Mouse (Mus musculus) urinary bladder, postnatal 36 days (tissue): ENCODE measurements at regions not wholly inside any gene's neighbourhood (a gene's known extent, or its start where the extent isn't known, plus 50 kb on each side); places are given as distances from the start of the nearest gene placed in this dataset.

Experiments
- DNase-seq, 2 experiments: peaks; one replicate each; pipeline ENCODE4 v3.0.0; 2022; ENCODE audit warnings: low spot score in 2 of 2, mixed read lengths in 1 of 2

DNA sequence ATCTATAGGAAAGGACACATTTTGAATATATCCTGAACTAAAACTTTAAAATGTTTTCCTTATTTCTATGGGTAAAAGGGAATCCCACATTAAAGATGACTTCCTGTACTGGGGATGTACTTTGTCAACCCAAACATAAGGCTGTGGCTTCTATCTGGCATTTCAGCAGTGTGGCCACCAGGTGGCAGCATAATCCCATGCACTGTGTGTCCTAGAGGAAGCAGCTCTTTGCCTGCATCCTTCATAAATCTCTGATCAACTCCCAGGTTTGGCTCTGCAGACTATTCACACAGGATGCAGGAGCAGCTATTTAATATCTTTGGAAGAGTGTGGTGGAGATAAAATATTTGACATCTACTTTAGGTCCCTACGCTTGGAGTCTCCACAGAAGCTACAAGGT, 59.1 kb downstream of the Bmp15 start:
- DNase-seq = peak; percentile 27 to 60

DNA sequence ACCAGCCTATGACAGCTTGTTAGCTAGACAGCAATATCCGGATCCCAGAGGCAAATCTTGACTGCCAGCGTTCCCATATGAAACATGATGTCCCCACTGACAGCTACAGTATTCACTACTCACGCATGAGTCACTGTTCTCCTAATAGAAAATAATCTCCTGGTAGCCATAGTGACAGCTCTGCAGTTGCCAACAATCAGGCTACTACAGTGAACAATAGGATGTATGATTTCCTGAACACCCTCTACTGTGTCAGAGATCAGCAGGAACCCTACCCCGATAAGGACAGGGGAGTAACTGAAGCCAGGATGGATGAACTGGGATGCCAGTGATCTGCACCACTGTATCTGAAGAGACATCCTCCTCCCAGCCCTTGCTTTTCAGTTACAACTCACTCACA, 62.0 kb downstream of the Bmp15 start:
- no peak for DNase-seq

DNA sequence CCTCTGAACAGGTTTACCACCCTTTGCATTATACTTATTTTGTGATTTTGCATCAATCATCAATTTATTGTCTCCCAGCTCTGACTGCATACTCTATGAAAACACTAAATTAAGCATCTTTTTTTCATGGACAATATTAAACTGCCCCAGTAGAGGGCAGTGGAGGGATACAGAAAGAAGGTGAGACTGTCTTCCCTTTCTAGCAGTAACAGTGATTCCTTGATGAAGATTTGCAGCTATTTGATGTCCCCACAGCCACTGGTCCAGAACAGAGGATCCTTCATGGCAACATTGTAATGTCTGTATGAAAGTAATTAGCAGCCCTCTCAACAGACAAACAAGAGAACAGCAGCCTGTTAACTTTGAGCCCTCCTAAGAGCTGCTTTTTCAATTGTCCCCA, 66.5 kb downstream of the Bmp15 start:
- no peak for DNase-seq

DNA sequence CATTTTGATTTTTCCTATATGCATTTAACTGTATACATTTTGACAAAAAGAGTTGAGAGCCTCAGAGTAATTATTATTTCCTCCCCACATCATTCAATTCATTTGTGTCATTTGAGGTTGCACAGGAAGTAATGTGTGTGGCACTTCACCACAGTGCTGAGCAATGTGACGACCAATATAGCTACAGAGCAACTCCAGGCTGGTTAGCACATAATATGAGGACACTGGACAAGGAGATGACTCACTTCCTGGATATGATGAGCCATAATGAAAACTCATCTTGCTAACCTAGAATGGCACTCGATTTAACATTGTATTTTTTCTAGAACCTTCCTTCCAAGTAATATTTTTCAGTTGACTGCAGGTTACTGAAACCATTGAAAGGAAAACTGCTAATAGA, 67.6 kb downstream of the Bmp15 start:
- no peak for DNase-seq
